Mouse (Mus musculus): ENCODE measurements at regions not wholly inside any gene's neighbourhood (a gene's known extent, or its start where the extent isn't known, plus 50 kb on each side); places are given as distances from the start of the nearest gene placed in this dataset.

- ATAC-seq = no peak
- no peak overlapping the region for H3K4me2 ChIP-seq (replicated peaks; ENCODE audit: low read depth)
Measured at GRCm38 (mm10) chr13:72714793-72715192, 86.2 kb downstream of the Irx2 start.

GRCm38 (mm10) chr13:72715959-72716680, 87.5 kb downstream of the Irx2 start:
- H3K36me3 ChIP-seq (ENCODE audit: control insufficient read depth, insufficient read depth) = no peaks in the 10 kb centered on the region
- TF ChIP-seq CTCF (IDR thresholded peaks at IDR 0.05; ENCODE audit: low read depth) = no peak
- no peaks in the 10 kb centered on the region for H3K9me3 ChIP-seq (ENCODE audit: control insufficient read depth)
- no peak overlapping the region for H3K4me2 ChIP-seq (replicated peaks; ENCODE audit: low read depth)
- no peaks in the 10 kb centered on the region for H3K4me1 ChIP-seq (replicated peaks; ENCODE audit: control insufficient read depth, insufficient read depth, low read length)
- ATAC-seq = no peak
- no peak overlapping the region for H3K9ac ChIP-seq (ENCODE audit: low read depth, low read length)
- H3K27me3 ChIP-seq (replicated peaks; ENCODE audit: control insufficient read depth, insufficient read depth, low read length) = no peaks in the 10 kb centered on the region
- H3K27ac ChIP-seq (ENCODE audit: low read depth, low read length) = no peak overlapping the region
- WGBS = 48% methylated on average over 6 of the region's 6 CpGs
- H3K4me3 ChIP-seq (ENCODE audit: low read depth, low read length) = no peak overlapping the region

More at GRCm38 (mm10) chr13:72714793-72715192, 86.2 kb downstream of the Irx2 start:
- Histone ChIP-seq H3K27ac (ENCODE audit: low read depth, low read length) (no peak overlapping the region), H3K9ac (ENCODE audit: low read depth, low read length) (no peak overlapping the region), H3K36me3 (ENCODE audit: control insufficient read depth, insufficient read depth) (no peaks in the 10 kb centered on the region), H3K4me3 (ENCODE audit: low read depth, low read length) (no peak overlapping the region), H3K9me3 (ENCODE audit: control insufficient read depth) (no peaks in the 10 kb centered on the region), H3K27me3 (replicated peaks; ENCODE audit: control insufficient read depth, insufficient read depth, low read length) (no peaks in the 10 kb centered on the region), H3K4me1 (replicated peaks; ENCODE audit: control insufficient read depth, insufficient read depth, low read length) (no peaks in the 10 kb centered on the region)
- 61% methylated on average over 7 of the region's 7 CpGs for WGBS
- no peak for TF ChIP-seq CTCF (IDR thresholded peaks at IDR 0.05; ENCODE audit: low read depth)

GRCm38 (mm10) chr13:72727126-72727525, 98.5 kb downstream of the Irx2 start:
- no peak for TF ChIP-seq CTCF (IDR thresholded peaks at IDR 0.05; ENCODE audit: low read depth)
- no peak for ATAC-seq
- Histone ChIP-seq H3K36me3 (ENCODE audit: control insufficient read depth, insufficient read depth) (no peaks in the 10 kb centered on the region), H3K4me2 (replicated peaks; ENCODE audit: low read depth) (no peak overlapping the region), H3K9me3 (ENCODE audit: control insufficient read depth) (no peaks in the 10 kb centered on the region), H3K4me3 (ENCODE audit: low read depth, low read length) (no peak overlapping the region), H3K4me1 (replicated peaks; ENCODE audit: control insufficient read depth, insufficient read depth, low read length) (no peaks in the 10 kb centered on the region), H3K27me3 (replicated peaks; ENCODE audit: control insufficient read depth, insufficient read depth, low read length) (no peaks in the 10 kb centered on the region), H3K9ac (ENCODE audit: low read depth, low read length) (no peak overlapping the region), H3K27ac (ENCODE audit: low read depth, low read length) (no peak overlapping the region)
- 30% methylated on average over 9 of the region's 9 CpGs for WGBS

GRCm38 (mm10) chr13:72735916-72736315, 107.3 kb downstream of the Irx2 start:
- Histone ChIP-seq H3K27me3 (replicated peaks; ENCODE audit: control insufficient read depth, insufficient read depth, low read length) (no peaks in the 10 kb centered on the region), H3K9ac (ENCODE audit: low read depth, low read length) (no peak overlapping the region), H3K4me2 (replicated peaks; ENCODE audit: low read depth) (no peak overlapping the region), H3K27ac (ENCODE audit: low read depth, low read length) (no peak overlapping the region), H3K36me3 (ENCODE audit: control insufficient read depth, insufficient read depth) (no peaks in the 10 kb centered on the region), H3K4me1 (replicated peaks; ENCODE audit: control insufficient read depth, insufficient read depth, low read length) (no peaks in the 10 kb centered on the region), H3K9me3 (ENCODE audit: control insufficient read depth) (no peaks in the 10 kb centered on the region), H3K4me3 (ENCODE audit: low read depth, low read length) (no peak overlapping the region)
- ATAC-seq = no peak
- TF ChIP-seq CTCF (IDR thresholded peaks at IDR 0.05; ENCODE audit: low read depth) = no peak
- 67% methylated on average over 8 of the region's 8 CpGs for WGBS

- H3K4me2 ChIP-seq (replicated peaks; ENCODE audit: low read depth) = no peak overlapping the region
- H3K27me3 ChIP-seq (replicated peaks; ENCODE audit: control insufficient read depth, insufficient read depth, low read length) = no peaks in the 10 kb centered on the region
- no peaks in the 10 kb centered on the region for H3K9me3 ChIP-seq (ENCODE audit: control insufficient read depth)
- H3K27ac ChIP-seq (ENCODE audit: low read depth, low read length) = no peak overlapping the region
- H3K4me3 ChIP-seq (ENCODE audit: low read depth, low read length) = no peak overlapping the region
- H3K4me1 ChIP-seq (replicated peaks; ENCODE audit: control insufficient read depth, insufficient read depth, low read length) = no peaks in the 10 kb centered on the region
- H3K9ac ChIP-seq (ENCODE audit: low read depth, low read length) = no peak overlapping the region
- no peaks in the 10 kb centered on the region for H3K36me3 ChIP-seq (ENCODE audit: control insufficient read depth, insufficient read depth)
- ATAC-seq = no peak
- no peak for TF ChIP-seq CTCF (IDR thresholded peaks at IDR 0.05; ENCODE audit: low read depth)
- WGBS = 47% methylated on average over 8 of the region's 8 CpGs
Measured at GRCm38 (mm10) chr13:72736992-72737391, 108.4 kb downstream of the Irx2 start.

- Histone ChIP-seq H3K27ac (ENCODE audit: low read depth, low read length) (no peak overlapping the region), H3K36me3 (ENCODE audit: control insufficient read depth, insufficient read depth) (no peaks in the 10 kb centered on the region), H3K9ac (ENCODE audit: low read depth, low read length) (no peak overlapping the region), H3K4me3 (ENCODE audit: low read depth, low read length) (no peak overlapping the region), H3K27me3 (replicated peaks; ENCODE audit: control insufficient read depth, insufficient read depth, low read length) (no peaks in the 10 kb centered on the region), H3K4me1 (replicated peaks; ENCODE audit: control insufficient read depth, insufficient read depth, low read length) (no peaks in the 10 kb centered on the region), H3K9me3 (ENCODE audit: control insufficient read depth) (no peaks in the 10 kb centered on the region), H3K4me2 (replicated peaks; ENCODE audit: low read depth) (no peak overlapping the region)
- ATAC-seq = no peak
- 77% methylated on average over 3 of the region's 3 CpGs for WGBS
- 0 out of 2 replicates have a peak, but pooled peaks have one; percentile 8 for TF ChIP-seq CTCF (IDR thresholded peaks at IDR 0.05; ENCODE audit: low read depth)
Measured at GRCm38 (mm10) chr13:72747187-72747586, 118.6 kb downstream of the Irx2 start.

All from intestine, postnatal 0 days (tissue).